Mouse (Mus musculus): ENCODE data around the gene Kcna1. TPM values are rescaled to one million over a fixed set of nuclear protein-coding genes. Genes with fewer than 3 reads are reported as not detected.

The Kcna1 gene
- polyA plus RNA-seq, 1 experiment: 1.8 TPM

Other genes starting within 250 kb of the Kcna1 start
- gene Kcna5, start 111.0 kb downstream of the Kcna1 start, polyA plus RNA-seq (2012; ENCODE audit: insufficient read depth, insufficient read length, missing spikeins): 1.3 and 6.0 TPM in 2 replicates
- 0.63 and 0.87 TPM in 2 replicates for gene Kcna6, start 94.3 kb upstream of the Kcna1 start, polyA plus RNA-seq (2012; ENCODE audit: insufficient read depth, insufficient read length, missing spikeins)
- 523 and 772 TPM in 2 replicates for gene Ndufa9, start 202.8 kb upstream of the Kcna1 start, polyA plus RNA-seq (2012; ENCODE audit: insufficient read depth, insufficient read length, missing spikeins)
- not detected in 2 replicates for gene Akap3, start 206.7 kb upstream of the Kcna1 start, polyA plus RNA-seq (2012; ENCODE audit: insufficient read depth, insufficient read length, missing spikeins)

All from brown adipose tissue, adult 24 weeks (tissue).